Mouse (Mus musculus): ENCODE measurements around the gene Tmem50b. TPM values are rescaled to one million over a fixed set of nuclear protein-coding genes. Genes with fewer than 3 reads are reported as not detected.

The Tmem50b gene
- polyA plus RNA-seq, 1 experiment from 2014 or later: 31.4 TPM

DNA sequence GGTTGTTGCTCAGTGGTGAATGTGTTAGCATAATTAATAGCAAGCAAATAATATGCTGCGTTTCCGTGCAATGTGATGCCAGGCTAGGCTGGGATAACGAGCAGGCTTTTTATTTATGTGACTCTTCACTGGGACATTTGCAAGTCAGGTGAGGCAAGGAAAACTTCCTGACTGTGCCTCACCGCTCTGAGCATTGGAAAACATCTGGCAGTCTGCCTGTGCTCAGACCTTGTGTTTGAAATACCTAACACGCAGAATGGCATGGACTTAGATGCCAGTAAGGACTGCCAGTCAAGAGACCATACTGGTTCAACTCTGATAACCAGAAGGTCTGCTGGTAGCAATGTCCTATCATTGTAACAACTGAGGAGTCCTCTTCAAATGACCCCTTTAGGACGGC lies 7.6 kb upstream of the Tmem50b start:
- no peaks in the 10 kb centered on the region for H3K4me1 ChIP-seq
- no peak for ATAC-seq (ENCODE audit: insufficient number of reproducible peaks, insufficient read depth, low FRiP score, low TSS enrichment)

GRCm38 (mm10) chr16:91601693-91602092 lies 4.1 kb upstream of the Tmem50b start:
- H3K4me2 ChIP-seq (replicated peaks): no peak overlapping the region
- H3K36me3 ChIP-seq: no peaks in the 10 kb centered on the region
- H3K9me3 ChIP-seq: no peaks in the 10 kb centered on the region
- no peak overlapping the region for H3K27ac ChIP-seq
- 70% methylated on average over 9 of the region's 9 CpGs for WGBS
- peaks cover 2% of the 10 kb centered on the region; the same call in 1 of the 2 replicates for H3K4me1 ChIP-seq
- H3K9ac ChIP-seq: no peak overlapping the region
- ATAC-seq (ENCODE audit: insufficient number of reproducible peaks, insufficient read depth, low FRiP score, low TSS enrichment): no peak
- H3K4me3 ChIP-seq: no peak overlapping the region
- H3K27me3 ChIP-seq: 0 out of 2 replicates have a peak, but pooled peaks cover 9% of the 10 kb centered on the region

More for the DNA sequence above, 7.6 kb upstream of the Tmem50b start:
- no peaks in the 10 kb centered on the region for H3K9me3 ChIP-seq
- no peak overlapping the region for H3K4me3 ChIP-seq
- no peak overlapping the region for H3K27ac ChIP-seq
- no peaks in the 10 kb centered on the region for H3K27me3 ChIP-seq
- H3K4me2 ChIP-seq (replicated peaks): no peak overlapping the region
- 77% methylated on average over 6 of the region's 6 CpGs for WGBS
- no peak overlapping the region for H3K9ac ChIP-seq
- H3K36me3 ChIP-seq: no peaks in the 10 kb centered on the region

GRCm38 (mm10) chr16:91601081-91601480 lies 3.5 kb upstream of the Tmem50b start:
- ATAC-seq (ENCODE audit: insufficient number of reproducible peaks, insufficient read depth, low FRiP score, low TSS enrichment): no peak
- Histone ChIP-seq H3K27ac (no peak overlapping the region), H3K4me3 (no peak overlapping the region)

DNA sequence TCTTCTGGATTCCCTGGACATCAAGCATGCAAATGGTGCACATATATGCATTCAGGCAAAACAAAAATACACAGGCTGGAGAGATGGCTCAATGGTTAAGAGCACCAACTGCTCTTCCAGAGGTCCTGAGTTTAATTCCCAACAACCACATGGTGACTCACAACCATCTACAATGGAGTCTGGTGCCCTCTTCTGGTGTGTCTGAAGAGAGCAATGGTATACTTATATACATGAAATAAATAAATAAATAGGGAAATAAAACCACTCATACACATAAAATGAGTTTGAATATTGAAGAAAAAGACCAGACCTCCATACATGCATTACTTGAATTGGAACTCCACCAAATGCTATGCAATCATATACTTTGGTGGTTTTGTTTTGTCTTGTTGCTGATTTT lies 1.6 kb upstream of the Tmem50b start:
- Histone ChIP-seq H3K4me1 (peaks cover 7% of the 10 kb centered on the region; the same call in 1 of the 2 replicates), H3K36me3 (no peaks in the 10 kb centered on the region), H3K27me3 (0 out of 2 replicates have a peak, but pooled peaks cover 9% of the 10 kb centered on the region), H3K4me3 (no peak overlapping the region), H3K4me2 (replicated peaks) (no peak overlapping the region), H3K9me3 (no peaks in the 10 kb centered on the region), H3K27ac (no peak overlapping the region), H3K9ac (no peak overlapping the region)
- ATAC-seq (ENCODE audit: insufficient number of reproducible peaks, insufficient read depth, low FRiP score, low TSS enrichment): no peak

More at GRCm38 (mm10) chr16:91601081-91601480, 3.5 kb upstream of the Tmem50b start:
- peaks cover 7% of the 10 kb centered on the region; the same call in 1 of the 2 replicates for H3K4me1 ChIP-seq
- 0 out of 2 replicates have a peak, but pooled peaks cover 9% of the 10 kb centered on the region for H3K27me3 ChIP-seq
- no peak overlapping the region for H3K9ac ChIP-seq
- no peaks in the 10 kb centered on the region for H3K9me3 ChIP-seq
- no peaks in the 10 kb centered on the region for H3K36me3 ChIP-seq
- H3K4me2 ChIP-seq (replicated peaks): no peak overlapping the region
- 77% methylated on average over 4 of the region's 4 CpGs for WGBS

GRCm38 (mm10) chr16:91596779-91597671 lies 575 bp downstream of the Tmem50b start:
- under 1% methylated on average over 63 of the region's 75 CpGs for WGBS
- Histone ChIP-seq H3K9ac (peak overlapping the region; percentile 69), H3K27ac (no peak overlapping the region), H3K27me3 (0 out of 2 replicates have a peak, but pooled peaks cover 9% of the 10 kb centered on the region), H3K4me1 (peaks cover 18% of the 10 kb centered on the region), H3K4me3 (peak overlapping the region; percentile 88), H3K36me3 (no peaks in the 10 kb centered on the region), H3K4me2 (replicated peaks) (peak overlapping the region; percentile 93), H3K9me3 (no peaks in the 10 kb centered on the region)
- ATAC-seq (ENCODE audit: insufficient number of reproducible peaks, insufficient read depth, low FRiP score, low TSS enrichment): no peak

- no peaks in the 10 kb centered on the region for H3K9me3 ChIP-seq
- H3K27ac ChIP-seq: no peak overlapping the region
- no peak for ATAC-seq (ENCODE audit: insufficient number of reproducible peaks, insufficient read depth, low FRiP score, low TSS enrichment)
- H3K9ac ChIP-seq: peak overlapping the region; percentile 69; the same call in 1 of the 2 replicates
- H3K27me3 ChIP-seq: 0 out of 2 replicates have a peak, but pooled peaks cover 9% of the 10 kb centered on the region
- H3K4me1 ChIP-seq: peaks cover 20% of the 10 kb centered on the region
- no peaks in the 10 kb centered on the region for H3K36me3 ChIP-seq
- WGBS: 17% methylated on average over 9 of the region's 9 CpGs
- H3K4me2 ChIP-seq (replicated peaks): peak overlapping the region; percentile 93
- peak overlapping the region; percentile 88 for H3K4me3 ChIP-seq
These were observed 1.2 kb downstream of the Tmem50b start for GRCm38 (mm10) chr16:91596397-91596778.

DNA sequence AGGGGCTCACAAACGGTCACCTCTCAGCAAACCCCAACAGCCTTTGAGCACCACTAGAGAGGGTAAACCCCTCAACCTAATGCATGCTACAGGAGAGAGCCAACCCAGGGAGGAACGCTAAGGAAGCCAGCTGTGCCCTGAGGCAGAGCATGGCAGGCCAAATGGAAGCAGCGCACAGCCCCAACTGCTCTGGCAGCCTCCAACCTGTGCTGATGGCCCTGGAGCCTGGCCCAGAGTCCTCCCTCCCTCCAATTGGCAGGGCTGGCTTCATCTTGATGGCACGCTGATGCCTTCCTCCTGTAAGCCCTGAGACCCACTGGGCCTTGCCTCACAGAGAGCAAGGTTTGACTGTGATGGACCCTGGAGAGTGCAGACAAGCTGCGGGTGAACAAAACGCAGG lies 2.5 kb downstream of the Tmem50b start:
- 77% methylated on average over 6 of the region's 6 CpGs for WGBS
- Histone ChIP-seq H3K9me3 (no peaks in the 10 kb centered on the region), H3K36me3 (no peaks in the 10 kb centered on the region), H3K4me3 (no peak overlapping the region), H3K4me1 (peaks cover 20% of the 10 kb centered on the region), H3K27ac (no peak overlapping the region), H3K9ac (no peak overlapping the region), H3K4me2 (replicated peaks) (no peak overlapping the region), H3K27me3 (0 out of 2 replicates have a peak, but pooled peaks cover 9% of the 10 kb centered on the region)
- ATAC-seq (ENCODE audit: insufficient number of reproducible peaks, insufficient read depth, low FRiP score, low TSS enrichment): no peak

DNA sequence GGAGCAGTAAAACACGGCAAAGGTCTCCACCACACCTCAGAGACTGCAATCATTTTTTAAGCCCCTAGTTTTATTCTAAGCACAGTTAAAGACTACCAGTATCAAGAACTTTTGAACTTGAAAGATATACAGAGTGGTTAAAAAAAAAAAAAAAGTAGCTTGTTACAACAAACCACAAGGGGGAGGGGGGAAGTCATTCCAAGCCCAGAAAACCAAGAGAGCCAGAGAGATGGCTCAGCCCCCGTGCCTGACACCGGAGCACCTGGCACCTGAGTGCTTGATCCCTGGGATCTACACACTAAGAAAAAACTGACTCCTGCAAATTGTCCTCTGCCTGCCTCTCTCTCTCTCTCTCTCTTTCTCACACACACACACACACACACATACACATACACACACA lies 4.3 kb downstream of the Tmem50b start:
- WGBS: 59% methylated on average over 3 of the region's 3 CpGs
- H3K27ac ChIP-seq: no peak overlapping the region
- H3K4me3 ChIP-seq: no peak overlapping the region
- no peaks in the 10 kb centered on the region for H3K27me3 ChIP-seq
- H3K36me3 ChIP-seq: no peaks in the 10 kb centered on the region
- H3K9ac ChIP-seq: no peak overlapping the region
- ATAC-seq (ENCODE audit: insufficient number of reproducible peaks, insufficient read depth, low FRiP score, low TSS enrichment): no peak
- H3K4me2 ChIP-seq (replicated peaks): no peak overlapping the region
- no peaks in the 10 kb centered on the region for H3K9me3 ChIP-seq
- peaks cover 20% of the 10 kb centered on the region for H3K4me1 ChIP-seq

GRCm38 (mm10) chr16:91592162-91592561 lies 5.4 kb downstream of the Tmem50b start:
- WGBS: 56% methylated on average over 8 of the region's 8 CpGs
- Histone ChIP-seq H3K27me3 (no peaks in the 10 kb centered on the region), H3K27ac (no peak overlapping the region), H3K9me3 (no peaks in the 10 kb centered on the region), H3K4me1 (peaks cover 20% of the 10 kb centered on the region), H3K9ac (no peak overlapping the region), H3K4me2 (replicated peaks) (no peak overlapping the region), H3K4me3 (no peak overlapping the region), H3K36me3 (no peaks in the 10 kb centered on the region)
- ATAC-seq (ENCODE audit: insufficient number of reproducible peaks, insufficient read depth, low FRiP score, low TSS enrichment): no peak

- no peak overlapping the region for H3K4me2 ChIP-seq (replicated peaks)
These were observed 8.9 kb downstream of the Tmem50b start for GRCm38 (mm10) chr16:91588703-91589102.

DNA sequence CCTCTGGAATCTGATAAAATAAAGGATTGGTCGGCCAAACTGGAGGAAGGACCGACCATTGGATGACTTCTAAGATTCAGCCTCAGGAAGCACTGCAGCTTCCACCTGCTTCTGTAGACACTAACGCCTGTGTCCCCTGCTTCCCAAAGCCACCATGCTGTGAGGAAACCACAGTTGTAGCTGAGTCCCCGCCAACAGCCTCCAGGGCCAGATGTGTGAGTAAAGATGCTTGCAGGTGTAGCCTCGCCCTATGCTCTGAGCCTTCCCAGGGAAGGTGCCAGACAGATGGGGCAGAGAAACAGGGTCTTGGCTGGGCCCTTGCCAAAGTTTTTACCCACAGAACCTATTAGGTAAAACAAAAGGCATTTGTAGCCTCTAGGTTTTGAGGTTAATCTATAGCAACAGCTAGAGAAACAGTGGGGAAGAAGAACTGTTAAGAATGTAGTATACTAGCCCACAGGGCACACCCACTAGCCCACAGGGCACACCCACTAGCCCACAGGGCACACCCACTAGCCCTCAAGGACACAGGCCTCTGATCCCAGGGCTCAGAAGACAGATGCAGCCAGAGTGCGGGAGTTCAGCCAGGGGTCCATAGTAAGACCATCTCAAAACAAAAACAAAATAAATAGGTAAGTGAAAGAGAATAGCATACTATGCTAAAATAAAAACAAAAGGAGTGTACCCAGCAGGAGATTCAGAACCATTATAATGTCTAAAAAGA lies 9.7 kb downstream of the Tmem50b start:
- Histone ChIP-seq H3K4me3 (no peak overlapping the region), H3K9ac (no peak overlapping the region), H3K4me1 (peaks cover 11% of the 10 kb centered on the region), H3K9me3 (no peaks in the 10 kb centered on the region), H3K27me3 (no peaks in the 10 kb centered on the region), H3K36me3 (peaks cover 6% of the 10 kb centered on the region; the same call in 1 of the 2 replicates), H3K27ac (no peak overlapping the region), H3K4me2 (replicated peaks) (no peak overlapping the region)
- no peak for ATAC-seq (ENCODE audit: insufficient number of reproducible peaks, insufficient read depth, low FRiP score, low TSS enrichment)
- WGBS: 65% methylated on average over 6 of the region's 6 CpGs

More at GRCm38 (mm10) chr16:91588703-91589102, 8.9 kb downstream of the Tmem50b start:
- 83% methylated on average over 3 of the region's 3 CpGs for WGBS
- H3K36me3 ChIP-seq: peaks cover 6% of the 10 kb centered on the region; the same call in 1 of the 2 replicates
- ATAC-seq (ENCODE audit: insufficient number of reproducible peaks, insufficient read depth, low FRiP score, low TSS enrichment): no peak
- no peak overlapping the region for H3K9ac ChIP-seq
- H3K4me1 ChIP-seq: peaks cover 13% of the 10 kb centered on the region
- no peak overlapping the region for H3K4me3 ChIP-seq
- no peak overlapping the region for H3K27ac ChIP-seq
- no peaks in the 10 kb centered on the region for H3K27me3 ChIP-seq
- no peaks in the 10 kb centered on the region for H3K9me3 ChIP-seq
